Mouse (Mus musculus): ENCODE measurements around the gene Uts2b. TPM values are rescaled to one million over a fixed set of nuclear protein-coding genes. Genes with fewer than 3 reads are reported as not detected.
"Not testable (repeated sequence)": the region's sequence is repeated elsewhere in the genome, so short reads cannot be mapped to it uniquely, and the experiment has no call there.

Gene Uts2b
- total RNA-seq, 2 experiments from 2014 or later: 0.64 to 1.1 TPM

GRCm38 (mm10) chr16:27376556-27376955 is 6.5 kb upstream of the Uts2b start:
- intact Hi-C loops (cut with DNase I): no loop called here
- DNase-seq: no peak

DNA sequence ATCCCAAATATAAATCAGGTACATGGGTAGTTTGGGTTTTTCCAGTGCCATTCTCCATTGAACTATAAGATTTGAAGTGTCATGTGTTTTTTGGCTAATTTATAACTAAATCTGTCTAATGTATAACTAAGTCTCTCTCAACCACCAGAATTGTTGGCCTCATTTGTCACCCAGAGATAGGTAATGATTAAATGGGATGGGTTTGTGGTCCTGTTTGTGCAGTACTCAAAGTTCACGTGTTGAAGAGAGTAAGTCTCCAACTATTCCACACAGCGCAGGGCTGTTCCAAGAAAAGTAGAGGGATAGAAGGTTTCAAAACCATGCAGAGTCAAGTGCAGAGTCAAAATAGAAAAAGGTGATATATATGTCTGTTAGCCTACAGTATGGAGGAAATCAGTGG is 5.3 kb upstream of the Uts2b start:
- intact Hi-C loops (cut with DNase I): no loop called here
- no peak for DNase-seq

DNA sequence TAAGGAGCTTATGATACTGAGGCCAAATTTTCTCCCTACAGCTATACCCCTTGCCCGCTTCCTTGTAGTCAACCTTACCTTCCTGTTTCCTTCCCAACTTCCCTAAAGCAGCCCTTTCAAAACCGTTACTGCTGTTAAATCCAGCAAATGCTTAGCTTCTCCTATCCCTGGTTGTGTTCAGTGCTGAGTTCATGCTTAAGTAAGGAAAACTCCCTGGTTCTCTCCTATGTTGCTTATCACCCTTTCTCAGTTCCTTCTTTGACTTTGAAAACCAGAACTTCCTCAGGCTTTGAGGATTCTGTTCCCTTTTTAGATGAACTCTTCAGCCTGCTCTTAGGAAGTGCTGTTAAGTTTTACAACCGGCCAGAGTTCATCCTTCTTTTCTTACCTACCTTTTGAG is 4.1 kb upstream of the Uts2b start:
- intact Hi-C loops (cut with DNase I): no loop called here
- DNase-seq: no peak

DNA sequence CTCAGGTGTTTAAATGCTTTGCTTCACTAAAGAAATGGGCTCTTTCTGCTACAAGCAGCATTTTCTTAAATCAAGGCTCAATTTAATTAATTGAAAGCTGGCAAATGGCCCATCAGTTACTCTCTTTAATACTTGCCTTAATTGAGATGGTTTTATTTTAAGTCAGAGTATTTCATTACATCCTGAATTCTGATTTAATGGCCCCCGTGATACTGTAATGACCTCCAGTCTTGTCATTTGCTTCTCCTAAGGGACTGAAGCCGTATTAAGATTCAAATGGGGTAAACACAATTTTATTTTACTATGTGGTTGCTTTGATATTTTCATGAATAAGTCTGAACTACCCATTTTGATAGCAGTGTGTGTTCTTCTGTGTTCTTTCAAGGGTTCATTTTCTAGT is 661 bp upstream of the Uts2b start:
- intact Hi-C loops (cut with DNase I): no loop called here
- no peak for DNase-seq

- intact Hi-C loops (cut with DNase I): no loop called here
- no peak for DNase-seq
These were observed 10.0 kb downstream of the Uts2b start for GRCm38 (mm10) chr16:27360059-27360458.

GRCm38 (mm10) chr16:27354464-27354863 is 15.6 kb downstream of the Uts2b start:
- intact Hi-C loops (cut with DNase I): no loop called here

DNA sequence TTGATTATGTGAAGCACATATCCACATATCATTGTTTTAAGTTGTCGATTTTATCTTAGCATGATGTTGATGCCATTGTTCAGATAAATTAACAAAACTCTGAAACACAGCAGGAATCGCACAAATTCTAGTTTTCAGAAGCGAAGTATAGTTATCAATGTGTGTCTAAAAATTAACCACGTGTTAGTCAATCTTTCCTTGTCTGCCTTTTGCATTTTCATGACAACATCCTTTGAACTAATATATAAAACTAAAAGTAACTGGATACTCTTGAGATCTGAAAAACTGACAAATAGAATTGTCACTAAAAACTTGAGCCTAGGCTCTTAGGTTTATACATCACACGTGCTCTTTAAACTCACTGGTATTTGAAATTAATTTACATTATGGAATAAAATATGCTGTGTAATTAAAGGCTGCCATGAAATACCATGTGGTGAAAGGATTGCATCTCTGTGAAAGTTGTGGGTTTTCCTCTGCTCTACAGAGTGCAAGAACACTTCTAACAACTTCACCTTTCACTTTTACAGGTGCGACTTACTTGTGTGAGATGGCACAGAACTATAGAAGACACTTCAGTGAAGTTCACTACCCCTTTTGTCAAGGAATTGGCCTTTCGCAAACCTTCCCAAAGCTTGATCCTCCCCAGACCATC is 20.0 kb downstream of the Uts2b start:
- no peak for DNase-seq
- intact Hi-C loops (cut with DNase I): no loop called here

More at GRCm38 (mm10) chr16:27354464-27354863, 15.6 kb downstream of the Uts2b start:
- no peak for DNase-seq

DNA sequence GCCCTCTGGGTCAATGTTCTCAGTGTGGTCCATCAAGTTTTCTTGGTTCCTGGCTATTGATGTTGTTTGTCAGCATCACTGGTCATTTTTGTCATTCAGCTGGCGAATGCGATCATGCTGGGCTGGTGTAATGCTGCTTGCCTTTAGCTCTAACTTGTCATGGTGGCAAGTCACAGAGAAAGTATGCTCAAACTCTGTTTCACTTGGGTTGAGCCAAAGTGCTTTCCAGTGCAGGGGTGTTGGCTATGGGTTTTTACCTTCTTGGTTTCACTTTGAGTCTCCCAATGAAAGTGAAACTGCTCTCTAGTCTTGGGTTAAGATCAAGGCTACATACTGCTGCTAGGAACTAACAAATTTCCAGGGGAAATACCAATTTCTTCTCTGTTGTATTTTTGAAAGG is 20.8 kb downstream of the Uts2b start:
- intact Hi-C loops (cut with DNase I): no loop called here
- DNase-seq: no peak

- intact Hi-C loops (cut with DNase I): no loop called here
- DNase-seq: no peak
These were observed 21.7 kb downstream of the Uts2b start for GRCm38 (mm10) chr16:27348359-27348758.

GRCm38 (mm10) chr16:27347521-27347920 is 22.5 kb downstream of the Uts2b start:
- intact Hi-C loops (cut with DNase I): no loop called here
- no peak for DNase-seq

- intact Hi-C loops (cut with DNase I): no loop called here
- DNase-seq: no peak
These were observed 43.6 kb downstream of the Uts2b start for GRCm38 (mm10) chr16:27326463-27326862.

- DNase-seq: no peak
- intact Hi-C loops (cut with DNase I): no loop called here
These were observed 48.0 kb downstream of the Uts2b start for GRCm38 (mm10) chr16:27322047-27322446.

- no peak for DNase-seq
- intact Hi-C loops (cut with DNase I): no loop called here
These were observed 50.9 kb downstream of the Uts2b start for GRCm38 (mm10) chr16:27319099-27319498.

GRCm38 (mm10) chr16:27307189-27307588 is 62.9 kb downstream of the Uts2b start, which contains the start of gene Ostn:
TSS of gene Ostn (plus strand) at chr16:27307489.
- intact Hi-C loops (cut with DNase I); DNase-seq: not testable (repeated sequence)

Other genes starting within 250 kb of the Uts2b start
- not detected for gene Ostn, start 62.8 kb downstream of the Uts2b start, total RNA-seq (2021)
- 10 to 100 TPM; 56.6 to 58.2 TPM for gene Ccdc50, start 18.6 kb upstream of the Uts2b start, total RNA-seq (2021)